Mouse (Mus musculus): Measurements from ENCODE around the gene Oma1.

DNA sequence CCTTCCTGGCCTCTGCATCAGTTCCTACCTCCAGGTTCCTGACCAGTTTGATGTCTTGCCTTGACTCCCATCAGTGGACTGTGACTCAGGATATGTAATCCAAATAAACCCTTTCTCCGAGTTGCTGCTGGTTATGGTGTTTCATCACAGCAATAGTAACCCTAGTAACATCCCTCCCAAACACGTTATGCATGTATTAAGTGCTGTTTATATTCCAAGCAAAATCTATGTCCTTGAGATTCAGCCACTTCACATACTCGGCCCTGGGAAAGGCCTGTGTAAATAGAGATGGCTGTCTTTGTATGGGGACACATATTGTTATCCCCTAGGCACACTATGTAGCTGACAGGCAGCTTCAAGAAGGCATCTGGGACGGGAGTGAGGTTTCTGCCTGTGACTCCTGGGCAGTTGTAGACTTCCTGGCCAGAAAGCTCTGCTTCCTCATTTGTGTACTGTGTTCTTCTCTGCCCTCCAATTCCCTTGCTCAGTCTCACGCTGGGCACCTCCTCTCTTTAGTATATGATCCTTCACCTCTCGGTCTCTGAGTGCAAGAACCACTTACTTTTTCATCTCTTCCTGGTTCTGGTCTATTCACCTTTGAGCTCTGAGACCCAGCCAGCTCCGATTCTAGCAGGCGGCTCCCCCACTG lies 75.0 kb downstream of the Oma1 start:
- TF ChIP-seq CTCF (IDR thresholded peaks at IDR 0.05; ENCODE audit: borderline replicate concordance, control insufficient read depth, extremely low read depth, insufficient read depth, low read length, poor library complexity) = no peak
- TF ChIP-seq POLR2A (IDR thresholded peaks at IDR 0.05; ENCODE audit: control insufficient read depth, extremely low read depth, insufficient read depth, low read length, poor library complexity) = no peak
